Mouse (Mus musculus) layer of hippocampus, adult 18-20 months (tissue): ENCODE results near the gene Tigd3. TPM values are rescaled to one million over a fixed set of nuclear protein-coding genes. Genes with fewer than 3 reads are reported as not detected.

Source experiments
- DNase-seq, 2 experiments: peaks; one replicate each; pipeline ENCODE4 v3.0.0; 2022; ENCODE audit warnings: low spot score in 2 of 2
- total RNA-seq, 2 experiments: library from RNA; stranded (reverse); gene quantifications; 2 replicates each; pipeline ENCODE4 v1.2.3; 2021

The Tigd3 gene
- total RNA-seq, 2 experiments from 2014 or later = 2.5 TPM

DNA sequence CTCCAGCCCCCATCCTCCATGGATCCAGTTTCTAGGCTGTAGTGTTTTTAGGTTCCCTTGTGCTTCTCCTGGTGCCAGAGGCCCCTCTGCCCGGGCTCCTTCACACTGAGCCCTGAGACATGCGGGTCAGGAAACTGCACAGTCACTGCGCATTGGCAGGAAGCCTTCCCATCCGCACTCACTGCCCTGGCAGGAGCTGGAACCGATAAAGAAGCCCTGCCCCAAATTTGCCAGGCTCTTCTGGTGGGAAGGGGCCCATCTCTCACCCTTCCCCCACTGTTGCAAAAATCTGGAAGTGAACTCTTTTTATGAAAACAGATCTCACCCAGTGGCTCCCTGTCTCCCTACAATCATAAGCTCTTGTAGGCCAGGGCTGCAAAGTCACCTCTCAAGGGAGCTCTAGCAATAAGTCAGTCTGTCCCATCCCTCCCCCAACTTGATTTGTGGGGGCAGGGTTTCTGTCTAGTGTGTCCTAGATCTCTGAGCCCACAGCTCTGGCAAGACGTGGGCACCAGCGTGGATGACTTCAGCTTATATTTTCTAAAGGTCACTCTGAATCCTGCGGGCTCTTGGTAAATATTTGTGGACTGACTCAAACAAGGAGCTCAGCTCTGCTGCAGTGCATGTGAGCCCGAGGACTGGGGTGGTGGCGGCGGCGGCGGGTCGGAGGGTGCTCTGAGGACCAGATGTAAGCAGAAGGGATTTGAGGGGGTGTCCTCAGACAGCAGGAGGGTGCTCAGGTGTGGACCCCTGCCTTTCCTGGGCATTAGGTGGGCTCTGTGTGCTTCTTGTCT is 45.7 kb downstream of the Tigd3 start:
- DNase-seq = peak in 1 of 2 experiments; percentile 57

DNA sequence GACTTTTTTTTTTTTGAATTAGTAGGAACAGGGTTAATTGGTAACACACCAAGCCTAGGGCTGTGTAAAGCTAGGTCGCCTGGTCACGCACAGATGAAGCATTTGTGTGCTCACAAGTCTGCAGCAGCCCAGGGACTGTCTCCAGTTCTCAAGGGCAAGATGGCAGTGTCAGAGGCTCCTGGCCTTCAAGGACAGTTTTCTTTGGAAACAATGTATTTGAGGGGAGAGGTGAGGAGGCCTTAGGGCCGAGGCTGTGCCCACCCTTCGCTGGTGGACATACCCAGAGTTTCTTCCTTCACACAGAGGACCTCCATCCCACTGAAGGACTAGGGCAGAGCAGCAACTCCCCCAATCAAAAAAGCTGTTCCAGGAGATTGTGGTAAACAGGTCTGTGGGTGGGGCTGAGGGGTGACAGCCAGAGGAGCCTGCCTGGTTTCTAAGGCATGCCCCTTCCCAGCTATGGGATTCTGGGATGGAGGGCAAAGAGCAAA is 46.6 kb downstream of the Tigd3 start:
- DNase-seq = peak in 1 of 2 experiments; percentile 31

DNA sequence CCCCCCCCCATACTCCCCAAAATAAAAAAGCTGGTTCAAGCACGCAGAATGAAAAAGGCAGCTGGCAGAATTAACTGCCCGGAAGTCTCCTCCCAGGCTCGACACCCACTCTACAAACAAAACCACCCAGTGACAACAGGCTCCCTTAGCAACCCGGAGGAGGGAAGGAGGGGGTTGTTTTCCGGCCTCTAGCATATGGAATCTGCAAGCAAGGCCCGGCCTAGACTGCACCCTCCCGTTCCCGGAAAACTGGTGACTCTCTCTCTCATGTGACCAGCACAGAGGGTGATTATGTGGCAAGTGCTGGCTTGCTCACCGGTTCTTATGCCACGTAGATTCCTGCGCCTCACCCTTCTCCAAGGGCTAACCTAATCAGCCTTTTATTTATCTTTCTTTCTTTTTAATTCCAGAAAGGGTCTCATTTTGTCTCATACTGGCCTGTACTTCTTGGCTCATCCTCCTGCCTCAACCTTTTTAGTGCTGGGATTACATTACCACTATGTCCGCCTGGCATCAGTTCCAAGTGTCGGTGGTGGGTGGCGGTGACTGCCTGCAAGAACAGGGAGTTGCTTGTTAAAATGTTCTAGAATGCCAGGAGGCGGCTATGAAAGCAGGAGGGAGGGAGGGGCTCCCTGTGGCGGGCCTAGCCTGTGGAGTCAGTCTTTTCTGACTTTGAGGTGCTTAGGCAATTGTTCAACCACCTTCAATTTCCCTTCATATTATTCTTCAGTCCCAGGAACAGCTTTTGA is 47.2 kb downstream of the Tigd3 start:
- DNase-seq = peak; percentile 91 to 94

DNA sequence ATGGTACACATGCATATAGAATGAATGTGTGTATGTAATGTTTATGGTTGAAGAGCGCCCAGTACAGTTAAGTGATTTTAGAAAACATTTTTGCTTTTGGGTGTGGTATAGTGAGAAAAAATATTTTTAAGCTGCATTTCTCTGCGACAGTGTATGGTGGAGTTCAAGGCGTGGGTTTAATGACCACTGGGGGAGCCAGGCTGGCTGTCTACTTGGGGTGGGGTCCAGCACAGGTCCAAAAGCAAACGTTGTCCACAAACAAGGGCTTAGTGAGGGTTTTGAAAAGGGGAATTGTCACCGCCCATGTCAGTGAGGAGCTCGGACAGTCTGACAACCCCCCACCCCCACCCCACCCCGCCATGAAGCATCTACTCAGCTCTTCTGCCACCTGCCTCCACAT is 47.8 kb downstream of the Tigd3 start:
- DNase-seq = peak in 1 of 2 experiments; percentile 64

DNA sequence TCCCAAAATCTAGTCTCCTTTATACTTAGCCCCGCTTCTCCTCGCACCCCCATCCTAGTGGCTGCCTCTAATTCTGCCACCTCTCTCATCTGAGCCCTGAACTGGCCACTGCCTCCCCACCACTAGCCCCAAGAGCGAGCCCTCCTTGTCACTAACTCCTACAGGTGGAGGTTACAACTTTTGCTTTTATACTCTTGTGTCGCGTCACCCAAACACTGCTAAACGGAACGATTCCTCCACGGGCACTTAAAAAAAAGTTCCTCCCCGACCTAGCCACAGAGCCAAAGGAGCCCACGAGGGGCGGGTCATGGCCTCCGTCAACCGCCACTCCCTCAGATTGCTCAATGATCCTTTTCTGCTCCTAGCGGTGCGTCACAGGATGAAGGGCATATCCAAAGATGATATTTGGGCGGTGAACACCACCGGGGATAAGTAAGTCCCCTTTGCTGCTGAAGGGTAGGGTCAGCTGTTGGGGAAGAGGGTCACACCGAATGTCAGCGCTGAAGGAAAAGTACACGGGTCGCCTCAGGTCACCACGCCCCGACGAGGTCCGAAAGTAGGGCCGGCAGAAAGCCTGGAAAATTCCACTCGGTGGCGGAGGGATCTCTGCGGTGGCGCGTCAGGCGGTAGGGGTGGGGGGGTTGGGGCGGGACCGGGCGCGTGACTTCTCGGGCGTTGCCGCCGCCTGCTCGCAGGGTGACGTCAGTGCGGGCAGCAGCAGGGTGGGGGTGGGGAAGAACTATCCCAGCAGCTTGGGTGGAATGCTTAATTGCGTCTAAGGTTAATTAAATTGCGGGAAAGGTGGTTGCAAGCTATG is 48.4 kb downstream of the Tigd3 start:
- DNase-seq = peak; percentile 84 to 91

DNA sequence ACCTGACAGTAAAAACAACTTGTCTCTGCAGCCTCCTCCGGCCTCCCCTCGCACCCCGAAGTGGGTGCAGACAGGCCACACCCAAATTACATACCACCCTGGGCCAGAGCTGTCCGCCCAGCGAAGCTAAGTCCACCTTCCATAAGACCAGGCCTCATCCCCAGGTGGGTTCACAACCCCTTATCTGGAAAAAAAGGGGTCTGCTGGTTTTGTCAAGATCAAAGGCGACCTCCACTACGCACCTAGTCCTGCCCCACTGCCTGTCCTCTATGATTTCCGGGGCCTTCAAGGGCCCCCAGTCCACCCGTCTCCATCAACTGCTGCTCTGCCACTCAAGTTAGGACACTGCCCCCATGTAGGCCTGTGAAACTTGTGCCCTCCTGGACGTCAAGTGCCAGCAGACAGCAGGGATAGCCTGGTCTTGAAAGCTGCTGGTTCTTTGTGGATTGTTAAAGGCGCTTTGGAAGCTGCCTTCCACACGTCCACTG is 49.1 kb downstream of the Tigd3 start:
- no peak for DNase-seq

DNA sequence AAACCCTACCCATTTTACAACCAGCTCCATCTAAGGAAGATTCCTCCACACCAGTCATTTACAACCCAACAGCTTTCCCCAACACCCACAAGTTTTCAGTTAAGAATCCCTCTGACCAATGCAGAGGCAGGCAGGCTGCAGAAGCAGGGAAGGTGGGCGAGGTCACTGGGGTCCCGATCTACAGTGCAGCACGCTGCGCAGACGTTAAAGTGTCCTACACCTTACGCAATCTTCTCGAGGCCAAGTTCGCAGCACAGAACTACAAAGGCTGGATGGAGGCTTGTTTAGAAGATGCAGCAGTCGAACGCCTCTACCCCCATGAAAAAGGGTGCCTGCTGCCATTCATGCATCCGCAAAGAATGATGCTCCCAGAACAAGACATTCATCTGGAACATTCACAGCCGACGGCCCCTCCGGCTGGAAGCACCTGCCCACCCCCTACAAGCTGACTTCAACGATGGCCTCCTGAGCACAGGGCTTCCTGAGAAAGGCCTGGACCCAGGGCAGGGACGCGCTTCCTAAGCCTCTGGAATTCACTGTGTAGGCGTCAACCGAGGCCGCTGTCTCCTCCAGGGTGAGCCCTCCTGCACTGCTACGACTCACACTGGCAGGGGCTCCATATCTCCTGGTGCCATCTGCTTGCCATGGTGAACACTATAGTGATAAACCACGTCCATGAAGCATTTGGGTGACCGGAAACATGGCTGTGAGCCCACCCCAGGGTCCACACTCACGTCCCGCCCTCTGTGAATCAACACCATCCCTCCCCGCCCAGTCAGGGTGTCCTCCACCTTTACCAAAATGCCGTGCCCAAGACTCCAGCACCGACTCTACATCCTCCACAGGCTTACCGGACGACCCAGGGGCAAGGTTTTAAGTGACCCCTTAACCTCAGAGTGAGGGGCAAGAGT is 49.9 kb downstream of the Tigd3 start:
- no peak for DNase-seq

DNA sequence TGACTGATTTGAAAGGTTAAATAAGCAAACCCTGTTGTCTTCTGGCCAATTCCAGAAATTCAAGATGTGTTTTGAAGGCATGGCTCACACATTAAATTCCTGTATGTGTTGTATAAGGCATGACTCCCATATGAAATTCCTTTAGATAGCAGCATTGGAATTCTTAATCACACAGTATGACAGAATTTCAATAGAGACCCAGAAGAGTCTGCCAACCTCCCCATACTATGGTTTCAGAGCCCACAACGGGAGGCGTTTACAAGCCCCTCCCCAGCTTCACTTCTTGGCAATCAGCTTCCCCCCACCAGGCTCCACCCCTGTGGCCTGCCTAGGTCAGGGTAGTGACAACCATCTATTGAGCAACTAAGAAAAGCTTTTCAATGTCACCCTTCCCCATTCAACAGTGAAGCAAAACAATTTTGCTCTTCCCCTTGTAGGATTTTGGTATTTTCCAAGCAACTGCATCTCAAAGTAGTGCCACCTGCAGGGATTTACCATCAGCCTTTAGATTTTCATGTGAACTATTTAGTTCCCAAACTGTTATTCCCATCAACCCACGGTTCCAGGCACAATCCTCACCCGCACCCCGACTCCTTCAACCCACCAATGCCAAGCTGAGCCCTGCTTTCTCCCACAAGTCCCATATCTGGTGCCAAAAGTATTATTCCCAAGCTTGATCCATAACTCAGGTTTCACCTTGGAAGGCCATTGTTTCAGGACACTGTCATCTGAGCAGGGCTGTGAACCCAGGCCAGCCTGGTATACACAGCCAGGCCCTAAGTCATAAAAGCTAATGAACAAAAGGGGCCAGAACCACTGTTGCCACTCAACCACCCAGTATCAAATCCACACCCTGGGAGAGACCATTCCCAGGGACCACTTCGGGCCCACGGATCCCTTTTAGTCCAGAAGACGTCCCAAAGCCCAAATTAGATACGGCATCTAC is 50.9 kb downstream of the Tigd3 start:
- DNase-seq = no peak

DNA sequence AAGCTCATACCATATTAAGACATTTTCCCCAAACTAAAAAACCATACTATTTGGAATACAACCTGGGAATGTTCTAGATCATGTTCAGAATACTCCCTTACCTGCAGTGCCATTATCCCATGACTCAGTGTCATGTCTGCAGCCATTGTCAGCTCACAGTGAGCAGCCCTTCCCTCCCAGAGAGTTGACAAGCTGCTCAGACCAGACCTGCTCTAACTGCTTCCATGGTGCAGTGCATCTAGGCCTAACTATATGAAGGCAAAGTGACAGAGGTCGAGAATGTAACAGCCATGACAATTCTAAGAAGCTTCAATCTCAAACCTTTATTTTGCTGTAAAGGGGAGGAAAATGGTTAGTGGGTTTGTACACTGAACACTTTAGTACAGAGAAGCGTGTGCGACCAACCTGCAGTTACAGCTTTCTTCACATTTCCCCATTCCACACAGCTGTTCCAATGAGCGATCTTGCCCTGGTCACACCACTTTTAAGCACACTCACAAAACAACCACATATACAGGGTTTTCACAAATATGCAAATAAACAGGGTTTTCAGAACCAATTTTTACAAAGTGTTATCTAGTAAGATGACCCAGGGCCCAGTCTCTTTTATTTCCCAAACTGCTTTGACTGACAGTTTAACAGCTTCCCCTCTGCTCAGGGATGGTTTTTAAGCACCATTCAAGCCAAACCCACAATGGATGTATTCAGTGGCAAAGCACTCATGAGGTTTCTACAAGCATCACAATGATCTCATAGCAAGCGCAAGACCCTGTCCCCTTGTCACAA is 51.8 kb downstream of the Tigd3 start:
- no peak for DNase-seq

DNA sequence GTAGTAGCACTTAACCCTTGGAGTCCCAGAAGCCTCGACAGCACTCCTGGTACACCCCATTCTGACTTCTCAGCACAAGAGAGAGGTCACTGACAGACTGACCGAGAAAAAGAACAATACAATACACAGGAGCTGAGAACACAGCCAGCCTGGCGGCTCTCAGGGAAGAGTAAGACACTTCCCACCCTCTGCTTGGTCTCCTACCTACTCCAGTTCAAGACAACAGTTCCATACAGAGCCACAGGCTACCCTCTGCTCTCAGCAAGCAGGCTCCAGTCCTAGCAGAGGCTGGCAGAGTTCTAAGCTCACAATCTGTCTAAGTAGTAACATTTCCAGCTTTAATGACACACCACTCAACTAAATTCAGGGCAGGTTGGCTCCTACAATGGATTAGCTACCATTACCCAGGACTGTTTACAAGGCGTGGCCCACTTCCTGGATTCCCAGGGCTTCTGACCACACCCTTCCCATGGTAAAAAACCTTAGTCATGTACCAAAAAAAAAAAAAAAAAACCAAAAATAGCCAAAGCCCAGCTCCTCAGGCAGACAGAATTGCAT is 52.5 kb downstream of the Tigd3 start:
- no peak for DNase-seq

Other genes starting within 250 kb of the Tigd3 start
- 10 to 100 TPM; 16.5 to 17.3 TPM for gene Sipa1, start 230.4 kb downstream of the Tigd3 start, total RNA-seq
- gene Map3k11, start 205.4 kb downstream of the Tigd3 start, total RNA-seq = 10 to 100 TPM; 17.6 to 18.1 TPM
- 10 to 100 TPM; 58.3 to 68.6 TPM for gene Pcnx3, start 205.2 kb downstream of the Tigd3 start, total RNA-seq
- gene Kcnk7, start 189.8 kb downstream of the Tigd3 start, total RNA-seq = not detected
- gene Ehbp1l1, start 167.8 kb downstream of the Tigd3 start, total RNA-seq = 10 to 100 TPM; 13.9 to 17.2 TPM
- 10 to 100 TPM; 28.5 to 28.6 TPM for gene Fam89b, start 164.5 kb downstream of the Tigd3 start, total RNA-seq
- 10 to 100 TPM; 24.3 to 27.3 TPM for gene Ltbp3, start 153.2 kb downstream of the Tigd3 start, total RNA-seq
- gene Scyl1, start 122.7 kb downstream of the Tigd3 start, total RNA-seq = 10 to 100 TPM; 77.3 to 80.3 TPM
- 10 to 100 TPM; 12.7 to 13.0 TPM for gene Frmd8, start 18.9 kb downstream of the Tigd3 start, total RNA-seq
- gene Slc25a45, start 16.3 kb downstream of the Tigd3 start, total RNA-seq = 1 to 10 TPM; 2.9 to 3.2 TPM
- gene Dpf2, start 18.9 kb upstream of the Tigd3 start, total RNA-seq = 100 to 1,000 TPM in 1 of 2 experiments, 10 to 100 TPM in 1; 90.8 to 100 TPM
- 1 to 10 TPM; 4.3 to 4.6 TPM for gene Cdc42ep2, start 30.7 kb upstream of the Tigd3 start, total RNA-seq
- gene Pola2, start 70.1 kb upstream of the Tigd3 start, total RNA-seq = 1 to 10 TPM; 5.0 to 5.9 TPM
- gene Slc22a20, start 92.0 kb upstream of the Tigd3 start, total RNA-seq = not detected
- gene Capn1, start 121.7 kb upstream of the Tigd3 start, total RNA-seq = 10 to 100 TPM; 23.2 to 24.8 TPM
- 10 to 100 TPM; 43.4 to 44.5 TPM for gene Syvn1, start 152.4 kb upstream of the Tigd3 start, total RNA-seq
- 10 to 100 TPM; 48.0 to 52.0 TPM for gene Mrpl49, start 163.6 kb upstream of the Tigd3 start, total RNA-seq
- 100 to 1,000 TPM; 769 to 789 TPM for gene Fau, start 163.7 kb upstream of the Tigd3 start, total RNA-seq
- gene Znhit2, start 167.0 kb upstream of the Tigd3 start, total RNA-seq = 10 to 100 TPM; 34.6 to 36.2 TPM
- 10 to 100 TPM; 22.4 to 24.4 TPM for gene Tm7sf2, start 174.2 kb upstream of the Tigd3 start, total RNA-seq
- gene Vps51, start 183.1 kb upstream of the Tigd3 start, total RNA-seq = 10 to 100 TPM; 93.7 to 94.4 TPM
- gene Tmem262, start 185.9 kb upstream of the Tigd3 start, total RNA-seq = not detected
- gene Gm28374, start 188.1 kb upstream of the Tigd3 start, total RNA-seq = 1 to 10 TPM in 1 of 2 experiments, under 1 TPM in 1; 0.91 to 1.3 TPM
- gene Zfpl1, start 190.8 kb upstream of the Tigd3 start, total RNA-seq = 10 to 100 TPM; 36.6 to 42.0 TPM
- not detected for gene Cdca5, start 190.8 kb upstream of the Tigd3 start, total RNA-seq
- gene AC131692.1, start 200.3 kb upstream of the Tigd3 start, total RNA-seq = not detected
- under 1 TPM in 1 of 2 experiments, not detected in 1; 0.12 TPM for gene Naaladl1, start 211.6 kb upstream of the Tigd3 start, total RNA-seq
- 10 to 100 TPM; 15.5 to 15.6 TPM for gene Sac3d1, start 224.5 kb upstream of the Tigd3 start, total RNA-seq
- 10 to 100 TPM; 37.6 to 45.1 TPM for gene Snx15, start 234.2 kb upstream of the Tigd3 start, total RNA-seq
- gene Batf2, start 246.8 kb upstream of the Tigd3 start, total RNA-seq = under 1 TPM; 0.59 to 0.89 TPM
- 10 to 100 TPM; 83.2 to 84.8 TPM for gene Arl2, start 247.4 kb upstream of the Tigd3 start, total RNA-seq